Mouse (Mus musculus): Measurements from ENCODE around the gene Derl3. TPM values are rescaled to one million over a fixed set of nuclear protein-coding genes. Genes with fewer than 3 reads are reported as not detected.
"Not testable (repeated sequence)": the region's sequence is repeated elsewhere in the genome, so short reads cannot be mapped to it uniquely, and the experiment has no call there.

Gene Derl3
- polyA plus RNA-seq (2015; fragmentation: Nextera tagmentation; extraction: Ambion mirVana) = 1.2 TPM in 2 replicates

- DNase-seq (ENCODE audit: low spot score) (peak; percentile 98), ATAC-seq (peak; percentile 99)
- Histone ChIP-seq H3K4me3 (ENCODE audit: low read depth, low read length) (peak within 1 kb of the TSS; percentile 23), H3K9me3 (ENCODE audit: low read length) (no peaks in the 10 kb centered on the region), H3K4me2 (replicated peaks; ENCODE audit: low read depth, low read length) (peak within 1 kb of the TSS; percentile 71), H3K9ac (replicated peaks; ENCODE audit: low read depth) (0 out of 2 replicates have a peak within 1 kb of the TSS, but pooled peaks have one; percentile 12), H3K4me1 (ENCODE audit: insufficient read depth, low read depth, low read length) (peaks cover 8% of the 10 kb centered on the region; the same call in 1 of the 2 replicates), H3K36me3 (ENCODE audit: insufficient read depth, low read length) (0 out of 2 replicates have a peak, but pooled peaks cover 13% of the 10 kb centered on the region), H3K27me3 (replicated peaks; ENCODE audit: insufficient read depth, low read length) (no peaks in the 10 kb centered on the region), H3K27ac (ENCODE audit: low read length) (no peak within 1 kb of the TSS)
- WGBS = 2% methylated on average over 40 of the region's 51 CpGs
- TF ChIP-seq EP300 (IDR thresholded peaks at IDR 0.05) (no peak), CTCF (IDR thresholded peaks at IDR 0.05) (no peak)
Observed at GRCm38 (mm10) chr10:75893089-75893750, at the start of gene Derl3. Derl3 (plus strand) TSS chr10:75893413.

- H3K27me3 ChIP-seq (replicated peaks; ENCODE audit: insufficient read depth, low read length); H3K36me3 ChIP-seq (ENCODE audit: insufficient read depth, low read length); H3K9ac ChIP-seq (replicated peaks; ENCODE audit: low read depth); H3K4me2 ChIP-seq (replicated peaks; ENCODE audit: low read depth, low read length); H3K4me3 ChIP-seq (ENCODE audit: low read depth, low read length); ATAC-seq; H3K27ac ChIP-seq (ENCODE audit: low read length); H3K9me3 ChIP-seq (ENCODE audit: low read length); DNase-seq (ENCODE audit: low spot score); H3K4me1 ChIP-seq (ENCODE audit: insufficient read depth, low read depth, low read length): not testable (repeated sequence)
- 65% methylated on average over 6 of the region's 6 CpGs for WGBS
Observed at GRCm38 (mm10) chr10:75843898-75844297, 49.3 kb upstream of the Derl3 start.

DNA sequence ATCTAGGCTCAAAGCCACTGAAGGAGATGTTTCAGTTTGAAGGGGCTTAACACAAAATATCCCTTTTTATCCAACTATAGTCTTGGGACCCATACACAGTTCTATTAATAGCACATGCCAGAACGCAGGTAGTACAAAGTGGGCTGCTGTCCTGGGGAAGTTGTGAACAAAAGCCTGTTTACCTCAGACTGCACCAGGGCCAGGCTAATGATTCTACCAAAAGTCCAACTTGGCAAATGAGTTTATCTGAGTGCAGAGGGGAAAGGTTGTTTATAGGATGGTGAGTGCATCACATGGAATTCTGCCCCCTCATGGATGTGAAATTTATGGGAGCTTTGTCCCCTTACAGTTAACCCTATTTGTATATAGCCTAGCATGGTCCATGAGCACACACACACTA is 48.4 kb upstream of the Derl3 start:
- H3K27ac ChIP-seq (ENCODE audit: low read length) = no peak overlapping the region
- no peak for DNase-seq (ENCODE audit: low spot score)
- H3K4me2 ChIP-seq (replicated peaks; ENCODE audit: low read depth, low read length) = no peak overlapping the region
- 54% methylated on average over 1 of the region's 1 CpGs for WGBS
- H3K9me3 ChIP-seq (ENCODE audit: low read length) = no peaks in the 10 kb centered on the region
- no peaks in the 10 kb centered on the region for H3K4me1 ChIP-seq (ENCODE audit: insufficient read depth, low read depth, low read length)
- no peak overlapping the region for H3K4me3 ChIP-seq (ENCODE audit: low read depth, low read length)
- H3K27me3 ChIP-seq (replicated peaks; ENCODE audit: insufficient read depth, low read length) = no peaks in the 10 kb centered on the region
- no peak for ATAC-seq
- H3K36me3 ChIP-seq (ENCODE audit: insufficient read depth, low read length) = no peaks in the 10 kb centered on the region
- no peak overlapping the region for H3K9ac ChIP-seq (replicated peaks; ENCODE audit: low read depth)
- no peak for TF ChIP-seq CTCF (IDR thresholded peaks at IDR 0.05)
- TF ChIP-seq EP300 (IDR thresholded peaks at IDR 0.05) = no peak

GRCm38 (mm10) chr10:75845306-75845930 is 47.8 kb upstream of the Derl3 start:
- Histone ChIP-seq H3K36me3 (ENCODE audit: insufficient read depth, low read length) (no peaks in the 10 kb centered on the region), H3K9me3 (ENCODE audit: low read length) (no peaks in the 10 kb centered on the region), H3K4me1 (ENCODE audit: insufficient read depth, low read depth, low read length) (no peaks in the 10 kb centered on the region), H3K4me3 (ENCODE audit: low read depth, low read length) (no peak overlapping the region), H3K4me2 (replicated peaks; ENCODE audit: low read depth, low read length) (no peak overlapping the region), H3K27ac (ENCODE audit: low read length) (no peak overlapping the region), H3K9ac (replicated peaks; ENCODE audit: low read depth) (no peak overlapping the region), H3K27me3 (replicated peaks; ENCODE audit: insufficient read depth, low read length) (no peaks in the 10 kb centered on the region)
- no peak for TF ChIP-seq EP300 (IDR thresholded peaks at IDR 0.05)
- ATAC-seq = no peak
- DNase-seq (ENCODE audit: low spot score) = no peak
- 68% methylated on average over 6 of the region's 6 CpGs for WGBS

GRCm38 (mm10) chr10:75848382-75848781 is 44.8 kb upstream of the Derl3 start:
- no peaks in the 10 kb centered on the region for H3K36me3 ChIP-seq (ENCODE audit: insufficient read depth, low read length)
- H3K4me3 ChIP-seq (ENCODE audit: low read depth, low read length) = no peak overlapping the region
- DNase-seq (ENCODE audit: low spot score) = no peak
- H3K4me2 ChIP-seq (replicated peaks; ENCODE audit: low read depth, low read length) = no peak overlapping the region
- H3K9ac ChIP-seq (replicated peaks; ENCODE audit: low read depth) = no peak overlapping the region
- H3K27ac ChIP-seq (ENCODE audit: low read length) = no peak overlapping the region
- no peaks in the 10 kb centered on the region for H3K9me3 ChIP-seq (ENCODE audit: low read length)
- no peak for TF ChIP-seq EP300 (IDR thresholded peaks at IDR 0.05)
- TF ChIP-seq CTCF (IDR thresholded peaks at IDR 0.05) = no peak
- H3K4me1 ChIP-seq (ENCODE audit: insufficient read depth, low read depth, low read length) = no peaks in the 10 kb centered on the region
- no peak for ATAC-seq
- WGBS = 26% methylated on average over 3 of the region's 3 CpGs
- H3K27me3 ChIP-seq (replicated peaks; ENCODE audit: insufficient read depth, low read length) = no peaks in the 10 kb centered on the region

DNA sequence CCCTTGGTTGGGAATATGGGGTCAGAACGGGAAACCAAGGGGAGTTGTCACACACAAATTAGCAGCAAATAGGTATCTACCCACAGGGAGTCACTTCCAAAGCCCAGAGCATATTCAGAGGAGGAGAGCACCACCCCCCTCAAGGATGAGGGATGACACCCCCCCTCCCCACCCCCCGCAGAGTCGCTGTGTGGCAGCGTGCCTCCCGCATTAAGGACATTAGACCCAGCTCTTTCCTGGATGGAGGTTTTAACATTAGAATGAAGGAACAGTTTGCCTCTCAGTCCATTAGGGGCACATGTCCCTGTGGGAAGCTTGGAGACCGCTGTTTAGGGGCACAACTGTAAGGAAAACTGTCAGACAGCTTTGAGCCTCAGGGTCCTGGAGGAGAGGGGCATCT is 42.1 kb upstream of the Derl3 start:
- 19% methylated on average over 6 of the region's 6 CpGs for WGBS
- H3K27ac ChIP-seq (ENCODE audit: low read length) = no peak overlapping the region
- H3K4me2 ChIP-seq (replicated peaks; ENCODE audit: low read depth, low read length) = no peak overlapping the region
- no peaks in the 10 kb centered on the region for H3K27me3 ChIP-seq (replicated peaks; ENCODE audit: insufficient read depth, low read length)
- H3K4me3 ChIP-seq (ENCODE audit: low read depth, low read length) = no peak overlapping the region
- TF ChIP-seq EP300 (IDR thresholded peaks at IDR 0.05) (no peak), CTCF (IDR thresholded peaks at IDR 0.05) (no peak)
- H3K9ac ChIP-seq (replicated peaks; ENCODE audit: low read depth) = no peak overlapping the region
- no peaks in the 10 kb centered on the region for H3K4me1 ChIP-seq (ENCODE audit: insufficient read depth, low read depth, low read length)
- DNase-seq (ENCODE audit: low spot score) (no peak), ATAC-seq (no peak)
- H3K36me3 ChIP-seq (ENCODE audit: insufficient read depth, low read length) = no peaks in the 10 kb centered on the region
- H3K9me3 ChIP-seq (ENCODE audit: low read length) = no peaks in the 10 kb centered on the region

Data from lung, postnatal 0 days (tissue).